Mouse (Mus musculus): ENCODE measurements at regions not wholly inside any gene's neighbourhood (a gene's known extent, or its start where the extent isn't known, plus 50 kb on each side); places are given as distances from the start of the nearest gene placed in this dataset.

DNA sequence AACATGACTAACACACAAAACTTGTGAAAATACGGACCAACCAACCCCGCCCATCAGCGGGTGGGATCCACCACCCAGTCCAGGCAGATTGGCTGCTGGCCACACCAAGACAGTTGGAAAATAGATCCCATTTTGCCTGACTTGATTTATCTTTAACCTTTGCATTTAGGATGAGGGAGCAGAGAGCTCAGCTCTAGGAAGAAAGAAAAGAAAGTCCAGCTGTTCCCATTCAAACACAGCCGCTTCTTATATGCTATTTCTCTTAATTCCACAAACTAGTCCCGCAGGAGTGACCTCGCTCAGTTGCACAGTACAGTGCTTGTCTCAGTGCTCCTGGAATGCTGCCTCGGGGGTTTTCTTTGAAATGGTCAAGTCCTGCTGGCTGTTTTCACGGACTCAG lies 217.6 kb upstream of the Daam1 start:
- WGBS: 77% methylated on average over 8 of the region's 8 CpGs
- Histone ChIP-seq H3K4me3 (no peak overlapping the region), H3K4me1 (no peaks in the 10 kb centered on the region), H3K27me3 (ENCODE audit: low read depth, poor library complexity, severe bottlenecking) (no peaks in the 10 kb centered on the region), H3K9me3 (replicated peaks) (no peaks in the 10 kb centered on the region; the same call in 1 of the 2 replicates), H3K36me3 (no peaks in the 10 kb centered on the region), H3K27ac (replicated peaks) (no peak overlapping the region)
- DNase-seq (ENCODE audit: low spot score): no peak

DNA sequence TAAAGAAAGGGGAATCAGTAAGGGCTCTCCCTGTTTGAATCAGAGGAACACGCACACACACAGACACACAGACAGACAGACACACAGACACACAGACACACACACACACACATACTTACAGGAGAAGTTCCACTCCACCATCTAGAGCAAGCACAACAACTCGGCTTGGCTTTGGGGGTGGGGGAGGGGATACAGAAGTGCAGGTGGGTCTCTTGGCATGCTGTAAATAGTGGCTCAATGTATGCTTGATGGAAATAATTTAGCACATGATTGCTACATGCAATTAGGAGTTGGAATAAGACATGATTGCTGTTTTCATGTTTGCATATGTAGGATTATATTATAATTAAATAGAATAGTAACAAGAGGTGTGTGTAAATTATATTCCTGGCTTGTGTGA lies 215.9 kb upstream of the Daam1 start:
- Histone ChIP-seq H3K4me3 (no peak overlapping the region), H3K27ac (replicated peaks) (no peak overlapping the region), H3K4me1 (peaks cover 6% of the 10 kb centered on the region), H3K36me3 (no peaks in the 10 kb centered on the region), H3K9me3 (replicated peaks) (no peaks in the 10 kb centered on the region; the same call in 1 of the 2 replicates), H3K27me3 (ENCODE audit: low read depth, poor library complexity, severe bottlenecking) (no peaks in the 10 kb centered on the region)
- DNase-seq (ENCODE audit: low spot score): no peak
- 88% methylated on average over 2 of the region's 2 CpGs for WGBS

DNA sequence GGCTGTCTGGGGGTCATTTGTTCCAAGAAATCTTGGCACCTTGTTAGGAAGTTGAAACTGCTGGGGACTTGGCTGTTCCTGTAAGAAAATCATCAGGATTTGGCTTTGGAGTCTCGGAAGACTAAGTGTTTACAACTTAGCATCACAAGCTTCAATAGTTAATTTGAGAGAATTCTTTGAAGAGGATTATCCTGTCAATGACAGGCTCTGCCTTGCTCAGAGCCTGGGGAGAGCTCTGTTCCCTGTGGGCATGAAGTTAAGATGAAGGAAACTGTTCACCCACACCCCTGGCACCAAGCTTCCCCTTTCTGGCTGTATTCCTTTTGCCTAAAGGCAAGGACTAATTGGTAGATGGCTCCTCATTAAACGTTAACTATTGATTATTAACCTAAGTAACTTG lies 215.5 kb upstream of the Daam1 start:
- no peaks in the 10 kb centered on the region for H3K9me3 ChIP-seq (replicated peaks)
- peaks cover 10% of the 10 kb centered on the region for H3K4me1 ChIP-seq
- WGBS: 62% methylated on average over 2 of the region's 2 CpGs
- no peak for DNase-seq (ENCODE audit: low spot score)
- no peak overlapping the region for H3K4me3 ChIP-seq
- no peak overlapping the region for H3K27ac ChIP-seq (replicated peaks)
- H3K36me3 ChIP-seq: no peaks in the 10 kb centered on the region
- H3K27me3 ChIP-seq (ENCODE audit: low read depth, poor library complexity, severe bottlenecking): no peaks in the 10 kb centered on the region

DNA sequence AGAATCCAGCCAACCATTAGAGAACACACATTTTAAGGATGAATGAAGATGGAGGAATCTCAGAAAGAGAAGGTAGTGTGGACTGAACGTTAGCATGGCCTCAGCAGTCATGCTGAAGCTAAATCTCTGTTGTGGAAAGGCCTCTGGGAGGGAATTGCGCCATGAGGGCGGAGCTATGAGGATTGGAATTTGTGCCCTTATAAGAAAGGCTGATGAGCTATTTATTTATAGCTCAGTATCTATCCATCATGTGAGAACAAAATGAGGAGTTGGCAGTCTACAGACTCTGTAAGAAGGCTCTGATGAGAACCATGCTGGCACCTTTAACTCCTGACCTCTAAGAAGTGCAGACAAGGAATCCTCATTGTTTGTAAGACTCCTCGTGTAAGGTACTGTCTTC lies 214.8 kb upstream of the Daam1 start:
- no peaks in the 10 kb centered on the region for H3K9me3 ChIP-seq (replicated peaks)
- no peak overlapping the region for H3K4me3 ChIP-seq
- WGBS: 86% methylated on average over 4 of the region's 4 CpGs
- H3K27ac ChIP-seq (replicated peaks): no peak overlapping the region
- H3K4me1 ChIP-seq: peaks cover 12% of the 10 kb centered on the region
- DNase-seq (ENCODE audit: low spot score): no peak
- no peaks in the 10 kb centered on the region for H3K36me3 ChIP-seq
- no peaks in the 10 kb centered on the region for H3K27me3 ChIP-seq (ENCODE audit: low read depth, poor library complexity, severe bottlenecking)

DNA sequence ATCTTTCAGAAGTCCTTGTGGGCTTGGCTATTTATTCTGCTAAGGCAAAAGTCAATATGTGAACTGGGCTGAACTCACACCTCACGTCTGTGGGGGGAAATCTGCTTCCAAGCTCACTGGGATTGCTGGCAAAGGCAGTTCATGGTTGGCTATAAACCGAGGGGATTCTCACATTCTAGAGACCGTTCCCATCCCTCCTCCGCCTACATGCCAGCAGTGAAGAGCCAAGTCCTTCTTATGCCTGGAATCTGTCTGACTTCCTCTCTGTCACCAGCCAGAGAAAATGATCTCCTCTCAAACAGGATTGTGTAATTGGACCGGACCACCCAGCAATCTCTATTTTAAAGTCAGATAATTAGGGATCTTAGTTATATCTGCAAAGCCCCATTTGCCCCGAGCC lies 212.4 kb upstream of the Daam1 start:
- peaks cover 14% of the 10 kb centered on the region for H3K4me1 ChIP-seq
- H3K27ac ChIP-seq (replicated peaks): no peak overlapping the region
- no peaks in the 10 kb centered on the region for H3K27me3 ChIP-seq (ENCODE audit: low read depth, poor library complexity, severe bottlenecking)
- H3K9me3 ChIP-seq (replicated peaks): no peaks in the 10 kb centered on the region
- no peak for DNase-seq (ENCODE audit: low spot score)
- no peaks in the 10 kb centered on the region for H3K36me3 ChIP-seq
- 88% methylated on average over 6 of the region's 6 CpGs for WGBS
- no peak overlapping the region for H3K4me3 ChIP-seq

DNA sequence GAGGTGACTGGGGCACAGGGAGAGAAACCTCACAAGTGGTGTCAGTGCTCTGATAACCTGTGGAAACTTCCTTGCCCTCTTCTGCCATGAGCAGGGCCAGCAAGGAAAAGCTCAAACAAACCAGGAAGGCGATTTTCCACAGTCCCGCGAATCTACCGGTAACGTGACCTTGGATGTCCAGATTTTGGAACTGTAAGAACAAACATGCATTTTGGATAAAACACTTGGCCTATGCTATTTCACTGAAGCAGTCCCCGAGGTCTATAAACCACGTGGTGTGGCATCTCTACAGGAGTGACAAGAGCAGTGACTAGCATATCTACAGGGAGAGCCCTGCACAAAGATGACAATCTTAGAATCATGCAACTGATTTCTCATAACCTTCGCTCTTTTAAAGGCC lies 211.9 kb upstream of the Daam1 start:
- peaks cover 14% of the 10 kb centered on the region for H3K4me1 ChIP-seq
- H3K4me3 ChIP-seq: no peak overlapping the region
- 88% methylated on average over 8 of the region's 8 CpGs for WGBS
- H3K9me3 ChIP-seq (replicated peaks): no peaks in the 10 kb centered on the region
- H3K27me3 ChIP-seq (ENCODE audit: low read depth, poor library complexity, severe bottlenecking): no peaks in the 10 kb centered on the region
- H3K36me3 ChIP-seq: no peaks in the 10 kb centered on the region
- no peak overlapping the region for H3K27ac ChIP-seq (replicated peaks)
- no peak for DNase-seq (ENCODE audit: low spot score)

DNA sequence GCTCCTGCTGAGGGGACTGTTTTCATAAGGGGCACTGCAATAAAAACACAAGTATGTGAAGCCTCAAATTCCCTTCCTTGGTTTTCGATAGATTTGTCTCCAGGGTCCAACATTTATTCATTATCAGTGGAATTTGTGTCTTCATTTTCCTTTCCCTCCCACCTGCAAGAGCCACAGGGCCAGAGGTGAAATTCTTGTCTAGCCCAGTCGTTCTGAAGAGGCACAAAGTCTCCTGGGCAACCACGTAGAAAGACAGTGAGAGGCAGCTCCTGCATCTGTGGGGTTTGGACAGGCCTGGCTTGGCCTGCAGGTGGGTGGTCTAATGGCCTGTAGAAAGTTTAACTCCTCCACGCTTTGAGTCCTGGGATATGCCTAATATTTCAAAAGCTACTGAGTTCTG lies 211.3 kb upstream of the Daam1 start:
- no peaks in the 10 kb centered on the region for H3K27me3 ChIP-seq (ENCODE audit: low read depth, poor library complexity, severe bottlenecking)
- H3K4me1 ChIP-seq: peaks cover 15% of the 10 kb centered on the region
- H3K36me3 ChIP-seq: no peaks in the 10 kb centered on the region
- H3K27ac ChIP-seq (replicated peaks): no peak overlapping the region
- H3K4me3 ChIP-seq: no peak overlapping the region
- H3K9me3 ChIP-seq (replicated peaks): no peaks in the 10 kb centered on the region
- WGBS: 40% methylated on average over 4 of the region's 4 CpGs
- no peak for DNase-seq (ENCODE audit: low spot score)

DNA sequence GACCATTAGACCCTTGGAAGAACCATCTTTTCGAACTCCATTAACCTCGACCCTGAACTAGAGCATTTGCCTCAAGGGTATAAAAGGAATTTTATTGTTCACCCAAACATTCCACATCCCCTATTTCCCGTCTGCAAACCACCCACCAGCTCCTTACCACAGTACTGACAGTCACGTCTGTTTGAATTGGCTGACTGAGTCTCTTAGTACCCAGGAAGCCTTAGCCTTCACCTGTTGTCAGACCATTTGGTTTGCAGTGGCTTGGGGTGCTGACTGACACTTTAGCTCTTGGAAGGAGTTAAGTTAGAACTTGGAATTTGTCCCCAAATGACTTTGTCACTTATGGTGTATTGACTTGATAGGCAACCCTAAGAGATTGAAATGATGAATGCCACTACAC lies 209.3 kb upstream of the Daam1 start:
- Histone ChIP-seq H3K27ac (replicated peaks) (no peak overlapping the region), H3K9me3 (replicated peaks) (no peaks in the 10 kb centered on the region), H3K4me1 (peaks cover 20% of the 10 kb centered on the region), H3K27me3 (ENCODE audit: low read depth, poor library complexity, severe bottlenecking) (no peaks in the 10 kb centered on the region), H3K4me3 (no peak overlapping the region), H3K36me3 (no peaks in the 10 kb centered on the region)
- DNase-seq (ENCODE audit: low spot score): no peak
- 80% methylated on average over 4 of the region's 4 CpGs for WGBS

DNA sequence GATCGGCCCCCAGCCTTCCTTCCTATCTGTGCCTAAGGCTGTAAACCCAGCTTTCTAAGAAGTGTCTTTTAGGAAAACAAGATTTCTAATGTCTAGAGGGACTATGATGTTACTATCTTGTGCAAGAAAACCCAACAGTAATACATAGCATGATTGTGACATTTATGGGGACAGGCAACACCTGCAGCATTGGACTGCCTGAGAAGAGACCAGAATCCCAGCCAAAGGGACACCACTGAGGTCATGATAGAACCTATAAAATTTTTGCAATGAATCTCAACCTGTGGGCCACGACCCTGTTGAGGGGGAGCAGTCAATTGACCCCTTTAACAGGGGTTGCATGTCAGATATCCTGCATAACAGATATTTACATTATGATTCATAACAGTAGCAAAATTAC lies 208.1 kb upstream of the Daam1 start:
- WGBS: 87% methylated on average over 2 of the region's 2 CpGs

DNA sequence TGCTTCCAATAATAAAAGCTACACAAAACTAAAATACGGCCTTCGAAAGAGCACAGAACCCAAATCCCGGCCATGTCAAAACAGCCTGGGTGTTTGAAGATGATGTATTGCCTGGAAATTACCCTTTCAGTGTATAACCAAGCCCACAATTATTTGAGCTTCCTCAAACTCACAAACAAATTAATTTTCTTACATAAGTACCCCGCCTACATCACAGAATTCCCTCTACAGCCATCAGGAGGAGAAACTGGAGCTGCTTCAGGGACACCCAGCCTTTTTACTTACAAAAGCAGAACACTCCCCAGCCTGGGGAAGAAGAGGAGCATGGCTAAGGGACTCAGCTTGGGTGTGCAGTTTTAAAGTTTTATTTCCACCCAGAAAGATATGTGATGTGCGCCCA lies 207.6 kb upstream of the Daam1 start:
- H3K36me3 ChIP-seq: no peaks in the 10 kb centered on the region
- H3K4me1 ChIP-seq: peaks cover 24% of the 10 kb centered on the region
- DNase-seq (ENCODE audit: low spot score): no peak
- H3K4me3 ChIP-seq: no peak overlapping the region
- H3K27me3 ChIP-seq (ENCODE audit: low read depth, poor library complexity, severe bottlenecking): no peaks in the 10 kb centered on the region
- no peak overlapping the region for H3K27ac ChIP-seq (replicated peaks)
- 90% methylated on average over 5 of the region's 5 CpGs for WGBS
- H3K9me3 ChIP-seq (replicated peaks): no peaks in the 10 kb centered on the region

More for the DNA sequence above, 208.1 kb upstream of the Daam1 start:
- no peaks in the 10 kb centered on the region for H3K9me3 ChIP-seq (replicated peaks)
- no peaks in the 10 kb centered on the region for H3K27me3 ChIP-seq (ENCODE audit: low read depth, poor library complexity, severe bottlenecking)
- H3K27ac ChIP-seq (replicated peaks): no peak overlapping the region
- no peaks in the 10 kb centered on the region for H3K36me3 ChIP-seq
- no peak overlapping the region for H3K4me3 ChIP-seq
- DNase-seq (ENCODE audit: low spot score): no peak
- H3K4me1 ChIP-seq: peaks cover 24% of the 10 kb centered on the region

DNA sequence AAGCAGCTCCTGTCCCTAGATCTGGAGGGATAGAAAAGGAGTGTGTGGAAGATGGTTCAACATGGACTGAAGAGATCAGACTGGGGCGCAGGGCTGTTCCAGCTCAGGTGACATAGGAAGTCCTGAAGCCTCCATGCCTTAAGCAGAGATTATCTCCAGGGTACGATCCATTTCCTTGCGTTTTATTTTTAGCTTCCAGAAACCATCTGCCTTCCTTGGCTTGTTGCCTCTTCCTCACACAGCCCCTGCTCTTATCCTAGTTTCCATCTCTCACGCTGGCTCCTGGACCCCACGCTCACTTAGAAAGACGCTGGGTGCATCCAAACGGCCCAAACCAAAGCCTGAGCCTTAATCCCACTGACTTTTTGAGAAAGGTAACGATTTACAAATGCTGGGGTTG lies 206.8 kb upstream of the Daam1 start:
- no peak for DNase-seq (ENCODE audit: low spot score)
- no peaks in the 10 kb centered on the region for H3K36me3 ChIP-seq
- no peak overlapping the region for H3K27ac ChIP-seq (replicated peaks)
- H3K4me3 ChIP-seq: no peak overlapping the region
- no peaks in the 10 kb centered on the region for H3K27me3 ChIP-seq (ENCODE audit: low read depth, poor library complexity, severe bottlenecking)
- H3K9me3 ChIP-seq (replicated peaks): no peaks in the 10 kb centered on the region
- peaks cover 24% of the 10 kb centered on the region for H3K4me1 ChIP-seq
- WGBS: 89% methylated on average over 8 of the region's 8 CpGs

DNA sequence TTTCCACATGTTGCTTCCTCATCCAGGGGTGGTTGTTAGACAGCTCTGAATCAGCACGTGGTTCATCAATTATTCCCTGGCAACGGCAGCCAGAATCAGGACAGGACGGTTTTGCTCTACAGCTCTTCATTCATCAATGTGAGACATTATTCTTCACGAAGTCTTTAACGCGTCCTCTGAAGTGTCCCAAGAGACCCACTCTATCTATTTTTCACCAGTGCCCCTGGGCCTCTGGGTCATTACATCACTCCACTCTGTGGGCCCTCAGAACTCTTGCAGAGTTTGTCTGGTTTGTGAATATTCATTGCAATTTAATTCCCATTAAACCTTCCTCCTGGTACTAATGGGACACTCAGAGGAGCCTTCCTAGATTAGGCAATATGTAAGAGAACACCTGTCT lies 206.2 kb upstream of the Daam1 start:
- no peak for DNase-seq (ENCODE audit: low spot score)
- Histone ChIP-seq H3K9me3 (replicated peaks) (no peaks in the 10 kb centered on the region), H3K4me1 (peaks cover 21% of the 10 kb centered on the region), H3K4me3 (no peak overlapping the region), H3K27me3 (ENCODE audit: low read depth, poor library complexity, severe bottlenecking) (no peaks in the 10 kb centered on the region), H3K36me3 (no peaks in the 10 kb centered on the region), H3K27ac (replicated peaks) (no peak overlapping the region)
- WGBS: 78% methylated on average over 6 of the region's 6 CpGs

DNA sequence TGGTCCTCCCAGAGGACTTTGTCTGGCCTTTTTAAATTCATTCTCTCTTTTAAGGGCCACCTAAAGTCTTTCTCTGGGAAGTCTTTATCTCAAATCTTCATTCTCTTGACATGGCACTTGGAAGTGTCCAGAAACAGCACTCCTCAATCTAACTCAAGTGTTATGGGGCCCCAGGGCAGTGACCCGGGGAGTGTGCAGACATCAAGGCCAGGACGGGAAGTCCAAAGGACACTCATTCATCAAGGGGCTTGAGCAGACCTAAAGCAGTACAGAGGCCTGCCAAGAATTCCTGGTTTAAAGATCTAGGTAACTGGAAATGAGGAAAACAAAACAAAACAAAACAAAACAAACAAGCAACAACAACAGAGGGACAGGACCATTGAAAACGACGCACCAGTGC lies 205.8 kb upstream of the Daam1 start:
- no peaks in the 10 kb centered on the region for H3K9me3 ChIP-seq (replicated peaks)
- H3K4me1 ChIP-seq: peaks cover 17% of the 10 kb centered on the region
- DNase-seq (ENCODE audit: low spot score): no peak
- H3K27me3 ChIP-seq (ENCODE audit: low read depth, poor library complexity, severe bottlenecking): no peaks in the 10 kb centered on the region
- no peaks in the 10 kb centered on the region for H3K36me3 ChIP-seq
- no peak overlapping the region for H3K27ac ChIP-seq (replicated peaks)
- 86% methylated on average over 4 of the region's 4 CpGs for WGBS
- no peak overlapping the region for H3K4me3 ChIP-seq

DNA sequence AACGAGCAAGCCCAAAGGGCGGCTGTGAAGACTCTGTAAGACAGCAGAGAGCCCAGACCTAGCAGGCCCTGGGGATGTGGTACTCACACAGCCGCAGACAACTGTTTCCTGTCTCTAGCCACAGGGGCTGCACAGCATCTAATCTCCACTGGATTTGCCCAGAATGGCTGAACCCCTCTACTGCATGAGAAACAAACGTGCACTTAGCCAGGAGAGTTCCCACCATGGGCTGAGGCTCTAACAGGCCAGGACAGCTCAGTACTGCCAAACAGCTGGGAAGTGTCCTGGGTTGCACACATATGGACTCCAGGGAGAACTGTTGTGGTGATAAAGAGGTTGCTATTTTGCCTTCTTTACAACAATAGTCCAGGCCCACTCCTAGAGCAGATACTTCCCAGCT lies 204.1 kb upstream of the Daam1 start:
- Histone ChIP-seq H3K4me1 (peaks cover 10% of the 10 kb centered on the region; the same call in 1 of the 2 replicates), H3K27me3 (ENCODE audit: low read depth, poor library complexity, severe bottlenecking) (no peaks in the 10 kb centered on the region), H3K36me3 (no peaks in the 10 kb centered on the region), H3K9me3 (replicated peaks) (no peaks in the 10 kb centered on the region), H3K4me3 (no peak overlapping the region), H3K27ac (replicated peaks) (no peak overlapping the region)
- no peak for DNase-seq (ENCODE audit: low spot score)
- WGBS: 76% methylated on average over 4 of the region's 4 CpGs
